Mouse (Mus musculus) left cerebral cortex, postnatal 10 days (tissue): Measurements from ENCODE around the gene Cnr2. TPM values are rescaled to one million over a fixed set of nuclear protein-coding genes. Genes with fewer than 3 reads are reported as not detected.
A peak's percentile ranks its signal among the peaks of the same experiment; 100 is the strongest.

Experiments
- DNase-seq, 2 experiments: peaks; one replicate each; pipeline ENCODE4 v3.0.0; 2021 to 2022; ENCODE audit warnings: low spot score in 2 of 2, mixed read lengths in 1 of 2; ENCODE audit errors: extremely low spot score in 1 of 2
- intact Hi-C: fragments of 180-260 bp; cut with DNase I; formaldehyde crosslinking; loops from one replicate; pipeline ENCODE4 v1.15.1; 2025
- total RNA-seq, 2 experiments: library from RNA; stranded (reverse); gene quantifications; 2 replicates each; pipeline ENCODE4 v1.2.3; 2021

Cnr2 gene
- total RNA-seq, 2 experiments from 2014 or later = 0.11 TPM; not detected in 1

- no peak for DNase-seq
- intact Hi-C loops = loop anchor here (5.0 kb wide), 1 partner anchor 48 kb away; no protein-coding TSS in a partner anchor
Observed at GRCm38 (mm10) chr4:135874564-135875535, 20.3 kb upstream of the Cnr2 start.

- intact Hi-C loops = no loop called here
- DNase-seq = no peak
Observed at GRCm38 (mm10) chr4:135875546-135875945, 19.6 kb upstream of the Cnr2 start.

GRCm38 (mm10) chr4:135875991-135876582 lies 19.1 kb upstream of the Cnr2 start:
- peak in 1 of 2 experiments; percentile 80 for DNase-seq

GRCm38 (mm10) chr4:135876583-135877020 lies 18.6 kb upstream of the Cnr2 start:
- intact Hi-C loops = loop anchor here (2.0 kb wide), 1 partner anchor 76 kb away; no protein-coding TSS in a partner anchor
- DNase-seq = peak; percentile 62 to 90

More at GRCm38 (mm10) chr4:135875991-135876582, 19.1 kb upstream of the Cnr2 start:
- intact Hi-C loops = loop anchor here (2.0 kb wide), 1 partner anchor 75 kb away; no protein-coding TSS in a partner anchor

GRCm38 (mm10) chr4:135877742-135878141 lies 17.5 kb upstream of the Cnr2 start:
- intact Hi-C loops = loop anchor here (2.0 kb wide), 1 partner anchor 77 kb away; no protein-coding TSS in a partner anchor
- DNase-seq = no peak

- intact Hi-C loops = no loop called here
- DNase-seq = no peak
Observed at GRCm38 (mm10) chr4:135879021-135879420, 16.2 kb upstream of the Cnr2 start.

GRCm38 (mm10) chr4:135880018-135880417 lies 15.2 kb upstream of the Cnr2 start:
- intact Hi-C loops = no loop called here
- no peak for DNase-seq

- DNase-seq = no peak
- intact Hi-C loops = no loop called here
Observed at GRCm38 (mm10) chr4:135880576-135880975, 14.6 kb upstream of the Cnr2 start.

- DNase-seq = no peak
- intact Hi-C loops = no loop called here
Observed at GRCm38 (mm10) chr4:135882023-135882422, 13.2 kb upstream of the Cnr2 start.

- intact Hi-C loops = no loop called here
- no peak for DNase-seq
Observed at GRCm38 (mm10) chr4:135883401-135883851, 11.8 kb upstream of the Cnr2 start.

- no peak for DNase-seq
- intact Hi-C loops = no loop called here
Observed at GRCm38 (mm10) chr4:135883881-135884516, 11.2 kb upstream of the Cnr2 start.

- intact Hi-C loops = no loop called here
- no peak for DNase-seq
Observed at GRCm38 (mm10) chr4:135884531-135884930, 10.7 kb upstream of the Cnr2 start.

- DNase-seq = no peak
- intact Hi-C loops = no loop called here
Observed at GRCm38 (mm10) chr4:135885676-135886075, 9.5 kb upstream of the Cnr2 start.

- intact Hi-C loops = no loop called here
- DNase-seq = no peak
Observed at GRCm38 (mm10) chr4:135886184-135886583, 9.0 kb upstream of the Cnr2 start.

- DNase-seq = peak in 1 of 2 experiments; percentile 13
- intact Hi-C loops = no loop called here
Observed at GRCm38 (mm10) chr4:135888448-135889057, 6.6 kb upstream of the Cnr2 start.

GRCm38 (mm10) chr4:135889146-135889883 lies 5.9 kb upstream of the Cnr2 start:
- intact Hi-C loops = no loop called here
- peak in 1 of 2 experiments; percentile 6 for DNase-seq

- intact Hi-C loops = loop anchor here (5.0 kb wide), 1 partner anchor 57 kb away; the partner anchor contains the start of gene Hmgcl
- DNase-seq = peak in 1 of 2 experiments; percentile 81
Observed at GRCm38 (mm10) chr4:135889884-135890283, 5.3 kb upstream of the Cnr2 start.

- no peak for DNase-seq
- intact Hi-C loops = loop anchor here (5.0 kb wide), 1 partner anchor 56 kb away; the partner anchor contains the start of gene Hmgcl
Observed at GRCm38 (mm10) chr4:135891539-135891938, 3.7 kb upstream of the Cnr2 start.
